Mouse (Mus musculus): Measurements from ENCODE around the gene Dohh.

DNA sequence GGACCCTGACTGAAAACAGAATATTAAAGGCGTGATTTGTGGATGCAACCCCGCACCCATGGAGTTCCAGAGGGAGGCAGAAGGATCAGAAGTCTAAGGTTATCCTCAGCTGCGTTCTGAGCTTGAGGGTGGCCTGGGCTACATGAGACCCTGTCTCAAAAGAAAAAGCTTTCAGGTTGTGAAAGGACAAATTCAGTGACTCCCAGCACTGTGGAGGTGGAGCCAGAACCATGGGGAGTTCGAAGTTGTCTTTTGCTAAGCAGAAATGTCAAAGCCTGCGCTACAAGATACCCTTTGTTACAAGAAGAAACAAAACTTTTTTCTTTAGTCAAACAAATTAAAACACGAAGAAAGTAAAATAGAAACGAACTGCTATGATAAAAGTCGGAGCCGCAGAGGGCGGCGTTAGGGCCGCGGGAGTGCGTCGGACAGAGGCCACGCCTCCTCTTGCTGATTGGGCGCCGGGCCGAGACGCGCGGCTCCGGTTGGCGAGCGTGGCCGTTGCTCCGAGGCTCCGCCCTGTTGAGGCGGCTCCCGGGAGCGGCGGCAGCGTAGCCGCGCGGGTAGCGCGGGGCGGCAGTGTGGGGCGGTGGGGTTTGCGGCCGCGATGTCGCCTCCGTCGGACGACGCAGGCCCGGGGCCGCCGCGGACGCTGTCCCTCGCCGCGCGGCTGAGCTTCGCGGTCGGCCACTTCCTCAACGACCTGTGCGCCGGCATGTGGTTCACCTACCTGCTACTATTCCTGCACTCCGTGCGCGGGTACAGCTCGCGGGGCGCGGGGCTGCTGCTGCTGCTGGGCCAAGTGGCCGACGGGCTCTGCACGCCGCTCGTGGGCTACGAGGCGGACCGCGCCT lies 27.0 kb upstream of the Dohh start, which contains the start of gene Mfsd12:
- TF ChIP-seq GATA1 (IDR thresholded peaks at IDR 0.05; ENCODE audit: low read length) = no peak
- no peak for TF ChIP-seq TAL1 (IDR thresholded peaks at IDR 0.05; ENCODE audit: low read length)
